Mouse (Mus musculus) induced T-regulatory cell, adult 2 months (primary cell): ENCODE results near the gene Cul9.

Source experiments
- DNase-seq: peaks from one replicate; pipeline ENCODE4 v3.0.0-alpha.2; 2012; ENCODE audit warnings: low read depth

Gene Cul9

GRCm38 (mm10) chr17:46545813-46546564 lies at the start of gene Cul9:
Cul9 (minus strand) TSS chr17:46546388.
- peak; percentile 57 for DNase-seq

GRCm38 (mm10) chr17:46595336-46595735 lies 49.1 kb upstream of the Cul9 start:
- DNase-seq, result no peak

- no peak for DNase-seq
Measured at GRCm38 (mm10) chr17:46594606-46595005, 48.4 kb upstream of the Cul9 start.

- no peak for DNase-seq
Measured at GRCm38 (mm10) chr17:46593124-46593523, 46.9 kb upstream of the Cul9 start.

- no peak for DNase-seq
Measured at GRCm38 (mm10) chr17:46591406-46591805, 45.2 kb upstream of the Cul9 start.

GRCm38 (mm10) chr17:46590439-46590838 lies 44.3 kb upstream of the Cul9 start:
- no peak for DNase-seq

- no peak for DNase-seq
Measured at GRCm38 (mm10) chr17:46589635-46590314, 43.6 kb upstream of the Cul9 start.

- no peak for DNase-seq
Measured at GRCm38 (mm10) chr17:46588913-46589312, 42.7 kb upstream of the Cul9 start.

GRCm38 (mm10) chr17:46588173-46588572 lies 42.0 kb upstream of the Cul9 start:
- DNase-seq, result peak; percentile 53

GRCm38 (mm10) chr17:46586327-46586726 lies 40.1 kb upstream of the Cul9 start:
- no peak for DNase-seq

GRCm38 (mm10) chr17:46578650-46579049 lies 32.5 kb upstream of the Cul9 start:
- no peak for DNase-seq

GRCm38 (mm10) chr17:46576070-46576469 lies 29.9 kb upstream of the Cul9 start:
- peak; percentile 54 for DNase-seq

GRCm38 (mm10) chr17:46574535-46574934 lies 28.3 kb upstream of the Cul9 start:
- no peak for DNase-seq

GRCm38 (mm10) chr17:46571005-46571404 lies 24.8 kb upstream of the Cul9 start:
- DNase-seq, result no peak

GRCm38 (mm10) chr17:46559146-46559545 lies 13.0 kb upstream of the Cul9 start:
- no peak for DNase-seq

- peak; percentile 65 for DNase-seq
Measured at GRCm38 (mm10) chr17:46558151-46558550, 12.0 kb upstream of the Cul9 start.

GRCm38 (mm10) chr17:46557321-46557720 lies 11.1 kb upstream of the Cul9 start:
- DNase-seq, result peak; percentile 42

- no peak for DNase-seq
Measured at GRCm38 (mm10) chr17:46556584-46556945, 10.4 kb upstream of the Cul9 start.

GRCm38 (mm10) chr17:46555673-46556583 lies 9.7 kb upstream of the Cul9 start, which contains the start of gene Srf:
Srf (minus strand) TSS chr17:46556175.
- peak; percentile 98 for DNase-seq

GRCm38 (mm10) chr17:46554977-46555672 lies 8.9 kb upstream of the Cul9 start:
- peak; percentile 62 for DNase-seq

- peak; percentile 51 for DNase-seq
Measured at GRCm38 (mm10) chr17:46554646-46554976, 8.4 kb upstream of the Cul9 start.

- peak; percentile 37 for DNase-seq
Measured at GRCm38 (mm10) chr17:46553926-46554325, 7.7 kb upstream of the Cul9 start.
